Mouse (Mus musculus) lung, embryonic 14.5 days (tissue): ENCODE results near the gene Sec13. TPM values are rescaled to one million over a fixed set of nuclear protein-coding genes. Genes with fewer than 3 reads are reported as not detected.

Experiments
- ATAC-seq: fragments of 200-750 bp; cut with Nextera tagmentation; 2 replicates; pipeline ENCODE4 v1.8.0; 2017; ENCODE audit warnings: mild to moderate bottlenecking, moderate TSS enrichment, moderate library complexity; ENCODE audit not compliant: insufficient read depth
- DNase-seq: peaks from one replicate; pipeline ENCODE4 v3.0.0-alpha.2; 2015
- H3K27ac ChIP-seq: fragments of 300-500 bp; sonication (generic); 2 replicates; pipeline ENCODE4 v1.5.1; 2014; ENCODE audit warnings: low read depth, mild to moderate bottlenecking, moderate library complexity
- H3K27me3 ChIP-seq: fragments of 300-500 bp; sonication (generic); 2 replicates; pipeline ENCODE4 v1.6.1; 2014; ENCODE audit warnings: low read length, control low read depth; ENCODE audit not compliant: insufficient read depth
- H3K36me3 ChIP-seq: fragments of 300-500 bp; sonication (generic); 2 replicates; pipeline ENCODE4 v1.6.1; 2014; ENCODE audit warnings: control low read depth; ENCODE audit not compliant: insufficient read depth
- H3K4me1 ChIP-seq: fragments of 300-500 bp; sonication (generic); 2 replicates; pipeline ENCODE4 v1.6.1; 2014; ENCODE audit warnings: antibody characterized with exemption, control low read depth; ENCODE audit not compliant: insufficient read depth
- H3K4me2 ChIP-seq: fragments of 300-500 bp; sonication (generic); 2 replicates; pipeline ENCODE4 v1.6.1; 2014; ENCODE audit warnings: mild to moderate bottlenecking
- H3K4me3 ChIP-seq: fragments of 300-500 bp; sonication (generic); 2 replicates; pipeline ENCODE4 v1.5.1; 2014; ENCODE audit warnings: low read depth, low read length
- H3K9ac ChIP-seq: fragments of 300-500 bp; sonication (generic); 2 replicates; pipeline ENCODE4 v1.6.1; 2014
- H3K9me3 ChIP-seq: fragments of 300-500 bp; sonication (generic); 2 replicates; pipeline ENCODE4 v1.6.1; 2016; ENCODE audit warnings: low read depth, low read length, control low read depth
- CTCF ChIP-seq: IDR thresholded peaks from 2 replicates; pipeline ENCODE4 v1.5.1; 2016; ENCODE audit warnings: antibody characterized with exemption, low read depth
- WGBS: fragments of 180-500 bp; shearing (Covaris S2); extraction: QIAGEN DNeasy Blood & Tissue Kit; methylation state at CpG from one replicate; pipeline ENCODE4 v1.1.7; 2014; 5-methylcytosine and 5-hydroxymethylcytosine counted together
- polyA plus RNA-seq: library from polyadenylated mRNA; unstranded; fragments of >200 nt; fragmentation: Nextera tagmentation; extraction: Ambion mirVana; gene quantifications from 2 replicates; pipeline ENCODE4 v1.2.1, GENCODE M21; 2014

The Sec13 gene
- polyA plus RNA-seq, 1 experiment from 2014 or later, result 295 TPM

GRCm38 (mm10) chr6:113749119-113749685 is 8.7 kb upstream of the Sec13 start:
- no peak for TF ChIP-seq CTCF
- Histone ChIP-seq H3K9ac (no peak overlapping the region), H3K27ac (no peak overlapping the region), H3K27me3 (peaks cover 13% of the 10 kb centered on the region), H3K36me3 (no peaks in the 10 kb centered on the region), H3K4me1 (no peaks in the 10 kb centered on the region), H3K4me3 (no peak overlapping the region), H3K4me2 (no peak overlapping the region), H3K9me3 (no peaks in the 10 kb centered on the region)
- DNase-seq (no peak), ATAC-seq (no peak)
- 56% methylated on average over 17 of the region's 17 CpGs for WGBS

DNA sequence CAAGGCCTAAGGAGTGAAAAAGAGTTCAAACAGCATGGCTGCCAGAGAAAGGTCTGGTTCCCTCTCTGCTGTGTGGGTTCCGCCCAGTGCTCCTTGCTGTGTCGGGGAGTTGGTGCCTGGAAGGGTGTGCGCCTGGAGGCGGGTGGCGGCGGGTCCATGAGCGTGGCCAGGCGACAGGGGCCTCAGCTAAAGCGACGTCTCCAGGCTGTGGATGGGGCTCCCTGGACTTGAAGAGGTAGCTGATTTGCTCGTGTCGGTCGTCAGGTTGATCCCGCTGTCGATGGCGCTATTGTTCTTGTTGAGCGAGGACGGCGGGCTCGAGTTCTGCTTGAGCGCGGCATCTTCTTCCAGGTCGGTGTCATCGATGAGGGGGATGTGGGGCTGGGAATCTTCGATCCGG is 7.8 kb upstream of the Sec13 start:
- ATAC-seq, result no peak
- no peak overlapping the region for H3K27ac ChIP-seq
- H3K9ac ChIP-seq, result no peak overlapping the region
- no peaks in the 10 kb centered on the region for H3K36me3 ChIP-seq
- DNase-seq, result no peak
- H3K4me3 ChIP-seq, result no peak overlapping the region
- no peaks in the 10 kb centered on the region for H3K4me1 ChIP-seq
- H3K4me2 ChIP-seq, result peak overlapping the region; percentile 32; the same call in 1 of the 2 replicates
- 25% methylated on average over 26 of the region's 26 CpGs for WGBS
- H3K9me3 ChIP-seq, result no peaks in the 10 kb centered on the region
- peaks cover 13% of the 10 kb centered on the region for H3K27me3 ChIP-seq
- no peak for TF ChIP-seq CTCF

GRCm38 (mm10) chr6:113747284-113747683 is 6.7 kb upstream of the Sec13 start:
- Histone ChIP-seq H3K4me1 (no peaks in the 10 kb centered on the region), H3K36me3 (no peaks in the 10 kb centered on the region), H3K27ac (no peak overlapping the region), H3K4me2 (no peak overlapping the region), H3K9me3 (no peaks in the 10 kb centered on the region), H3K27me3 (peaks cover 13% of the 10 kb centered on the region), H3K9ac (no peak overlapping the region), H3K4me3 (no peak overlapping the region)
- no peak for ATAC-seq
- WGBS, result 83% methylated on average over 14 of the region's 14 CpGs
- TF ChIP-seq CTCF, result no peak
- DNase-seq, result no peak

DNA sequence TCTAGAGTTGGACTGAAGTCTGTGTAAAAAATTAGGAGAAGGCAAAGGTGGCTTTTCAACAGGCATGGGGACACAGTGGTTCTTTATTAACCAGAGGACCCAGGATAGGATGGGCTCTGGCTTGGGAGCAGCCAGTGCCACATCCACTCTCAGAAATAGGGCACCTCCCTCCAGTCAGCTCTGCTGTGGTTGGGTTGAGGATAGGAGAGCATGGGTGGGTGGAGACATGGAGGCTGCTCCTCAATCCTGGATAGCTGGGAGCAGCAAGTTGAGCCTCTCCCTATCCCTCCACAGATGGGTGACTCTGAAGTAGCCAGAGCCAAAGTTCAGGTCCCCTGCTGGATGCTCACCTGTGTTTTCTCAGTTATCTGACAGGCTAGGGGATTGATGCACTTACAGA is 4.6 kb upstream of the Sec13 start:
- H3K4me2 ChIP-seq, result no peak overlapping the region
- H3K4me1 ChIP-seq, result no peaks in the 10 kb centered on the region
- H3K27me3 ChIP-seq, result peaks cover 13% of the 10 kb centered on the region
- no peak for DNase-seq
- TF ChIP-seq CTCF, result no peak
- no peaks in the 10 kb centered on the region for H3K36me3 ChIP-seq
- H3K4me3 ChIP-seq, result no peak overlapping the region
- no peak overlapping the region for H3K27ac ChIP-seq
- no peak for ATAC-seq
- no peak overlapping the region for H3K9ac ChIP-seq
- H3K9me3 ChIP-seq, result no peaks in the 10 kb centered on the region

DNA sequence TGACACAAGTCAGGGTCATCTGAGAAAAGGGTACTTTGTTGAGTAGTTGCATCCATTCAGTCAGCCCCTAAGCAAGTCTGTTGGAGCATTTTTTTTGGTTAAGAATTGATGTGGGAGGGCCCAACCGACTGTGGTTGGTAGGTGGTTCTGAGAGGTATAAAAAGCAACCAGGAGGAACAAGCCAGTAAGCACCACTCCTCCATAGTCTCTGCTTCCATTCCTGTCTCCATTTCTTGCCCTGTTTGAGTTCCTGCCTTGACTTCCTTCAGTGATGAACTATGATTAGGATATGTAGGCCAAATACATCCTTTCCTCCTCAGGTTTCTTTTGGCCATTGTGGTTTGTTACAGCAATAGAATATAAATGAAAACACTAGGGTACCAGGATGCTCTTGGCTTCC is 2.6 kb upstream of the Sec13 start:
- no peak for DNase-seq
- no peak overlapping the region for H3K9ac ChIP-seq
- H3K27ac ChIP-seq, result no peak overlapping the region
- H3K27me3 ChIP-seq, result peaks cover 10% of the 10 kb centered on the region
- no peaks in the 10 kb centered on the region for H3K4me1 ChIP-seq
- H3K9me3 ChIP-seq, result no peaks in the 10 kb centered on the region
- no peak overlapping the region for H3K4me2 ChIP-seq
- TF ChIP-seq CTCF, result no peak
- WGBS, result 42% methylated on average over 1 of the region's 1 CpGs
- ATAC-seq, result no peak
- peaks cover 4% of the 10 kb centered on the region; the same call in 1 of the 2 replicates for H3K36me3 ChIP-seq
- no peak overlapping the region for H3K4me3 ChIP-seq

DNA sequence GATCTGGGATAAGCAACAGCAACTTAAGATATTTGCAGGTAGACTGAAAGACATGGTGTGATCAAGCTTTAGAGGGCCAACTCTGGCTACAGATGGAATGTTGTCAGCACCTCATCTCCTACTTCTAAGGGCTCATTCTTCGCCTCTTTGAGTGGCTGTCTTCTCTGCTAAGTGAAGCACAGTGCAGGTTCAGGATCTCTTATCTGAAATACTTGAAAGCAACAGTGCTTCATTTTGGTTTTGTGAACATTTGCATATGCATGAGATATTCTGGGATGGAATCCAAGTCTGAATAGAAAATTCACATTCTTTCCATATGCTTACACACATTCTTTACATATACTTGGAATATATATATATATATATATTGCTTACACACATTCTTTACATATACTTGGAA is 1.8 kb upstream of the Sec13 start:
- peaks cover 12% of the 10 kb centered on the region for H3K36me3 ChIP-seq
- H3K4me2 ChIP-seq, result no peak overlapping the region
- no peaks in the 10 kb centered on the region for H3K9me3 ChIP-seq
- peaks cover 3% of the 10 kb centered on the region for H3K27me3 ChIP-seq
- 71% methylated on average over 1 of the region's 1 CpGs for WGBS
- H3K4me3 ChIP-seq, result no peak overlapping the region
- no peak for DNase-seq
- no peak overlapping the region for H3K9ac ChIP-seq
- H3K4me1 ChIP-seq, result no peaks in the 10 kb centered on the region
- ATAC-seq, result no peak
- no peak overlapping the region for H3K27ac ChIP-seq
- no peak for TF ChIP-seq CTCF

GRCm38 (mm10) chr6:113741425-113741824 is 882 bp upstream of the Sec13 start:
- ATAC-seq (no peak), DNase-seq (no peak)
- Histone ChIP-seq H3K4me1 (no peaks in the 10 kb centered on the region), H3K36me3 (peaks cover 20% of the 10 kb centered on the region), H3K27me3 (no peaks in the 10 kb centered on the region), H3K4me2 (no peak overlapping the region), H3K9me3 (no peaks in the 10 kb centered on the region), H3K27ac (no peak overlapping the region), H3K9ac (no peak overlapping the region), H3K4me3 (no peak overlapping the region)
- WGBS, result 70% methylated on average over 2 of the region's 2 CpGs
- TF ChIP-seq CTCF, result no peak
